Mouse (Mus musculus): Measurements from ENCODE around the gene Gm6588.

- TF ChIP-seq POLR2A (IDR thresholded peaks at IDR 0.05; ENCODE audit: extremely low read depth, insufficient read depth, low read length) (no peak), CTCF (IDR thresholded peaks at IDR 0.05; ENCODE audit: extremely low read depth, insufficient read depth, low read length) (no peak)
Measured at GRCm38 (mm10) chr5:112466331-112466730, 17.1 kb downstream of the Gm6588 start.
